Mouse (Mus musculus) megakaryocyte, adult 5-6 weeks (primary cell): ENCODE results near the gene Bmp2k. TPM values are rescaled to one million over a fixed set of nuclear protein-coding genes. Genes with fewer than 3 reads are reported as not detected.

Experiments used
- ATAC-seq: 2 replicates; pipeline ENCODE4 v1.8.0; 2016; ENCODE audit warnings: mild to moderate bottlenecking, inconsistent platforms; ENCODE audit not compliant: poor library complexity, severe bottlenecking
- total RNA-seq, 2 experiments: library from RNA; stranded (forward) in 1 of 2; stranded (reverse) in 1 of 2; fragments of 153-499, 151-499 nt in 1 of 2; fragments of 221-1000, 200-1000 nt in 1 of 2; gene quantifications; 2 replicates each; pipeline versions ENCODE4 v1.2.3 to v1.2.4; 2015 to 2017

Bmp2k gene
- total RNA-seq, 2 experiments from 2014 or later: 33.7 to 74.8 TPM

GRCm38 (mm10) chr5:96970472-96970848, 27.0 kb upstream of the Bmp2k start:
- ATAC-seq: no peak

GRCm38 (mm10) chr5:96972474-96973130, 24.9 kb upstream of the Bmp2k start:
- no peak for ATAC-seq

GRCm38 (mm10) chr5:96973714-96974113, 23.8 kb upstream of the Bmp2k start:
- no peak for ATAC-seq

- ATAC-seq: no peak
Measured at GRCm38 (mm10) chr5:96974661-96975060, 22.8 kb upstream of the Bmp2k start.

- no peak for ATAC-seq
Measured at GRCm38 (mm10) chr5:96975112-96975511, 22.4 kb upstream of the Bmp2k start.

GRCm38 (mm10) chr5:96976150-96976549, 21.3 kb upstream of the Bmp2k start:
- ATAC-seq: no peak

- peak; percentile 42 for ATAC-seq
Measured at GRCm38 (mm10) chr5:96979296-96980007, 18.0 kb upstream of the Bmp2k start.

GRCm38 (mm10) chr5:96980008-96980634, 17.4 kb upstream of the Bmp2k start:
- peak; percentile 98 for ATAC-seq

- ATAC-seq: no peak
Measured at GRCm38 (mm10) chr5:96981987-96982386, 15.5 kb upstream of the Bmp2k start.

- ATAC-seq: no peak
Measured at GRCm38 (mm10) chr5:96983142-96983541, 14.3 kb upstream of the Bmp2k start.

- no peak for ATAC-seq
Measured at GRCm38 (mm10) chr5:96986850-96987249, 10.6 kb upstream of the Bmp2k start.

GRCm38 (mm10) chr5:96988880-96989279, 8.6 kb upstream of the Bmp2k start:
- no peak for ATAC-seq

GRCm38 (mm10) chr5:96991156-96991555, 6.3 kb upstream of the Bmp2k start:
- no peak for ATAC-seq

GRCm38 (mm10) chr5:96992651-96993050, 4.8 kb upstream of the Bmp2k start:
- ATAC-seq: no peak

GRCm38 (mm10) chr5:96993057-96993456, 4.4 kb upstream of the Bmp2k start:
- ATAC-seq: no peak

GRCm38 (mm10) chr5:96995791-96996190, 1.7 kb upstream of the Bmp2k start:
- no peak for ATAC-seq

GRCm38 (mm10) chr5:96996401-96997309, 834 bp upstream of the Bmp2k start:
- ATAC-seq: peak; percentile 19; the same call in 1 of the 2 replicates

GRCm38 (mm10) chr5:96997802-96998565, 495 bp downstream of the Bmp2k start:
- ATAC-seq: peak; percentile 20

- ATAC-seq: no peak
Measured at GRCm38 (mm10) chr5:96998566-96998907, 1.0 kb downstream of the Bmp2k start.

- no peak for ATAC-seq
Measured at GRCm38 (mm10) chr5:96999601-97000000, 2.1 kb downstream of the Bmp2k start.
